Mouse (Mus musculus) adrenal gland, adult 2 months (tissue): Measurements from ENCODE around the gene Rpl35. TPM values are rescaled to one million over a fixed set of nuclear protein-coding genes. Genes with fewer than 3 reads are reported as not detected.
"Not testable (repeated sequence)": the region's sequence is repeated elsewhere in the genome, so short reads cannot be mapped to it uniquely, and the experiment has no call there.

Source experiments
- DNase-seq: peaks from one replicate; pipeline ENCODE4 v3.0.0; 2021
- long read RNA-seq: library from polyadenylated mRNA; stranded (forward); transcript quantifications from one replicate; pipeline ENCODE4 v2.0.0, GENCODE M21; 2021
- polyA plus RNA-seq: library from polyadenylated mRNA; depleted of rRNA; stranded (reverse); fragments of >200 nt; gene quantifications from 2 replicates; pipeline ENCODE4 v1.2.3, GENCODE M21; 2012; rRNA removed
- total RNA-seq, 2 experiments: library from RNA; stranded (reverse); gene quantifications; 2 replicates each; pipeline ENCODE4 v1.2.3; 2021

Gene Rpl35
- total RNA-seq (100 to 1,000 TPM; 510 to 597 TPM), polyA plus RNA-seq (58.5 and 60.0 TPM in 2 replicates)
- long read RNA-seq, transcript Rpl35-203 (3 exons, 541 nt), result minor isoform, 10 of 505 reads
- long read RNA-seq, transcript Rpl35-201 (4 exons, 946 nt), result major isoform, 493 of 505 reads
- long read RNA-seq, partial matches to known transcripts, result 0 of 505 reads
- long read RNA-seq, other reads (novel, unspliced or antisense), result 2 of 505 reads

DNA sequence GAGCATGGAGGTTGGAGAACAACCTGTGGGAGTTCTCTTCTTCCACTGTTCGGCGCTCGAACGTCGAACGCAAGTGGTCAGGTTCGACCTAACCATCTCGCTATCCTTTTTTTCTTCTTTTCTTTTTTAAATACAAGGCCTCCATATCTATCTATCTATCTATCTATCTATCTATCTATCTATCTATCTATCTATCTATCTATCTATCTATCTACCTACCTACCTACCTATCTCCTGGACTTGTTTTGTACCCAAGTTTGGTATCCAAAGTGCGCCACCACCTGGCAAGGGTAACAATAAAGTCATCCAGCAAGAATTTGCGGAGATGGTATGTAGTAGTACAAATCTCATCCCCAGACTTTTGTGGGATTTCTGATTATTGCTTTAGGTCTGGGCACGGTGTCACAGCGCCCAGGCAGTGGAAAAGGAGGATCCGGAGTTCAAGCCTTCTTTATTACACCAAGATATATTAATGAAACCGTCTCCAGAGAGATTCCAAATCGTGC, at the start of gene Rpl35:
TSS of gene Rpl35 (minus strand) at position 51 of the 506 bp plus-strand sequence.
- DNase-seq, result peak; percentile 65

DNA sequence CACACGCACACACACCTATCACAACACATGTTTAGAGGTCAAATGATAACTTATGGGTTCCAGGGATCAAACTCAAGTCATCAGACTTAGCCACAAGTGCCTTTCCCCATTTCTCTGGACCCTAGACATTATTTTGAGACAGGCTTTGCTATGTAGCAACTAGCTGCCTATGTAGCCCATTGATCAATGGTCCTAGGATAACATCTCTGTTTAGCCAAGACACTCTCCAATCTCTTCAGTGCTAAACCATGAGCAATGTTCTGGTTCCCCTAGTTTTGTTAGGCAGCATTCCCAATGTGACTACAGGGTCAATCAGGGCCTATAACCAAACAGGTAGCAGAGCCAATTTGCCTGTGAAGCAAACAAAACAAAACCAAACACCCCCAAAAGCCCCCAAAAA, 43.1 kb upstream of the Rpl35 start:
- DNase-seq, result no peak

- no peak for DNase-seq
Observed at GRCm38 (mm10) chr2:39040215-39040614, 34.8 kb upstream of the Rpl35 start.

DNA sequence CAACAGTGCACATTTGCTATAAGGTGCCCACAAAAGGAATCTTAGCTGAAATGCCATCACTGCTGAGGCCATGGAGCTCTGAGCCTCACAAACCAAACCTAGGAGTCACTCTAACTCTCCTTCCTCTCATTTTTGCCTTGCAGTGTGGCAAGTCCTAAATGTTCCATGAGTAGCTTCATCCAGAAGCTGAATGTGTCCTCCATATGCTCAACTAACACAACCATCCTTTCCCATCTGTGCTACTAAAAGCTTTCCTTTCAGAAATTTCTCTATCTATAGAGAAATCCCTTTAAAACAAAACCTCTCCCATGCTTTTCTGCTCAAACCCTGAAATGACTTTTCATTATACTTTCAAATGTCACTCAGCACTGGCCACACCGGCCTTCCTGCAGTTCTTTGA, 26.2 kb upstream of the Rpl35 start:
- no peak for DNase-seq

DNA sequence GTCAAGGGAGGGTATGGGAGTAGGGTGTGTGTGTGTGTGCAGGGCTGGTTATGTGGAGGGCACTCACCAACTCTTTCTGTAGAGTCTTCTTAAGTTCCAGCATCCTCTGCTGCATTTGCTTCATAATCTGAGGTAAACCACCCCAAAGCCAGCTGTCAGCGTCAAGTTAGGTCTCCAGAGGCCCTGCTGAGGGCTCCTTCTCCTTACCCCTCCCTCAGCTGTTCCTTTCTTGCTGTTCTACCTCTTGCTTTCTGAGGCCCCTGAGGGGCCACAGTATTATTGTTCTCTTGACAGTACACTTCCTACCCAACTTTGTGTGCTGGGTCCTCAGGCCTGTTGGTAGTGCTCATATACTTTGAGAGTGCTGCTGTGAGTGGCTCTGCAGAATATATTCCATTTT, 14.6 kb upstream of the Rpl35 start:
- no peak for DNase-seq

GRCm38 (mm10) chr2:39016581-39016980, 11.2 kb upstream of the Rpl35 start:
- no peak for DNase-seq

GRCm38 (mm10) chr2:39012768-39013279, 7.4 kb upstream of the Rpl35 start:
- no peak for DNase-seq

GRCm38 (mm10) chr2:39011971-39012370, 6.5 kb upstream of the Rpl35 start:
- DNase-seq, result no peak

DNA sequence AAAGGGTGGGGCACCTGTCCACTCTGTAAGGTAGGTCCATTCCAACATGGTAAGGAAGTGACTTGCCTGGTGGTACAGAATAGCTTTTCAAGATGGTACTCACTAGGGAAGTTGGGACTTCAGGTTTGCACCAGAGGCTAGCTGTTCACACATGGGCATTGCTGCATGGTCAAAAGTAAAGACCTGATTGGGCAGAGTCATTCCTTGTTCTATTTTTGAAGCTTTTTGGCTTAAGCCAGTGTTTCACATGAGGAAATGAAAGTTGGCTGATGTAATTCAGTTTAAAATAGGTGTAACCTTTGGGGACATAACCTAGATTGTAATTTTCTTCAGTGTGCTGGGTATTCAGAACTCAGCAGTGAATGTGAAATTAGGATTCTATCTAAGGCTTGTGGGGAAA, 5.8 kb upstream of the Rpl35 start:
- no peak for DNase-seq

DNA sequence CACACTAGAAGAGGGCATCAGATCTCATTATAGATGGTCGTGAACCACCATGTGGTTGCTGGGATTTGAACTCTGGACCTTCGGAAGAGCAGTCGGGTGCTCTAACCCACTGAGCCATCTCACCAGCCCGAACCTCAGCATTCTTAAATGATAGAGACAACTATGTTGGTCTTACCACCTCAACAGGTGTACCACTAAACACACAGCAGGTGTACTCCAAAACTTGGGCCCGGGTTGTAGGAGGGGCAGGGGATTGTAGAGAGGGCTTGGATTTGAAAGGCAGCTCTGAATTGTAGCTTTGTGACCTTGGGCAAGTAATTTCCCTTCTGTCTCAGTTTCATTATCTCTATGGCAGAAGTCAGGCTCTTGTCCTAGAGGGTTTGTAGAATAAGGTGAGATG, 4.7 kb upstream of the Rpl35 start:
- DNase-seq, result not testable (repeated sequence)

GRCm38 (mm10) chr2:39008954-39009365, 3.5 kb upstream of the Rpl35 start:
- no peak for DNase-seq

DNA sequence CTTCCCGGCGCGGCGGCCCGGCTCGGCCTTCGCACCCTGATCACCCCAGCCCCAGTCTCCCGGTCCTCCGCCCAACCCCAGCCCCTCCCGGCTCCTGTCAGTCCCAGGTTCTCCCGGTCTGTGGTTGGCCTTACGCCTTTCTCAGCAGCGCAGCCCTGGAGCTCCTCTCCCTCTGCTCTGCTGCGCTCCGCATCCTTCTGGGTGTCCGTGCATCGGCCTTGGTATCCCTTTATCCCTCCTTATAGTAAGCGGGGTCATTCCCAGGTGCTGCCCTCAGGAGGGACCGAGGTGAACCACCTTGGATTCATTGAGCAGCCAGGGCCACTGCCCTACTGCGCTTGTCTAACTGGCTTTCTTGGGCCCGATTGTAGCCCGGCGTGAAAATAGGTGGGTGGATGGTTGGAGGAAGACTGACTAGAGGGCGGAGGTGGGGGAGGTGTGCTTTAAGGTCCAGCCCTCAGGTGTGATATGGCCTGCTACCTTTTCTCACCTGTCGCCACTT, 3.0 kb upstream of the Rpl35 start:
- no peak for DNase-seq

- peak; percentile 97 for DNase-seq
Observed at GRCm38 (mm10) chr2:39007865-39008264, 2.4 kb upstream of the Rpl35 start.

- DNase-seq, result no peak
Observed at GRCm38 (mm10) chr2:39006149-39006730, 816 bp upstream of the Rpl35 start.

- peak; percentile 95 for DNase-seq
Observed at GRCm38 (mm10) chr2:39004880-39005435, 466 bp downstream of the Rpl35 start, which contains the start of gene Arpc5l. Arpc5l (plus strand) TSS chr2:39005348.

DNA sequence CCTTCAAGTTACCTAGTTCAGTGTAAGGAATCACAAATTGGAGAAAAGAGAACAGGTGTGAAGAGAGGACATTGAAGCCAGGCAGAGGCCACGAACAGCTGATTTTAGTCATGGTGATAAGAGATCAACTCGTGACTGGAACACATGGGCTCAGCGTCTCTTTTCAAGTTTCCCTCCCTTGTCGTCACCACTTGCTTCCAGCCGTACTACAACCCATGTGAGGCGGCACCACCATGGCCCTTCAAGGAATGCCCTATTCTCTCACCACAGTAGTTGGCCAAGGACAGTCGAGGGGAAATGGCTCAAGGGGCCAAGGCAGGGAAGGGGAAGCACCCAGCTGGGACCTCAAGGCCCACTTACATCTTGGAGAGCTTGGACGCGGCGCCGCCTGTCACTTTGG, 1.1 kb downstream of the Rpl35 start:
- no peak for DNase-seq

DNA sequence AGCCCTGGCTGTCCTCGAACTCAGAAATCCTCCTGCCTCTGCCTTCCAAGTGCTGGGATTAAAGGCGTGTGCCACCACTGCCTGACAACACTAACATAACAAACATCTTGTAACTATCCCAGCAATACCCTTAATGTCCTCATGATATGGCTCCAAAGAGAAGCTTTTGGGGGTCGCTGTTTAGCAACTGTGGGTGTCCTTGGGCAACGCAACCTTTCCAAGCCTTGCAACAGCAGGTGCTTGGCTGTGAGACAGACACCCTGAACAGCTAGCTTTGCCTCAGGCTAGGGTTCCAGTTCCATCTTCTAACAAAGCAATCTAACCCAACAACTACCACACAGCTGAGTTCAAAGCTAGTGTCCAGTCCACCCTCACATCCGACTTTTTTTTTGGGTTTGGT, 1.9 kb downstream of the Rpl35 start:
- DNase-seq, result no peak

GRCm38 (mm10) chr2:39003106-39003505, 2.3 kb downstream of the Rpl35 start:
- DNase-seq, result no peak

- no peak for DNase-seq
Observed at GRCm38 (mm10) chr2:39001866-39002265, 3.6 kb downstream of the Rpl35 start.

- DNase-seq, result no peak
Observed at GRCm38 (mm10) chr2:39000587-39000919, 4.9 kb downstream of the Rpl35 start.

DNA sequence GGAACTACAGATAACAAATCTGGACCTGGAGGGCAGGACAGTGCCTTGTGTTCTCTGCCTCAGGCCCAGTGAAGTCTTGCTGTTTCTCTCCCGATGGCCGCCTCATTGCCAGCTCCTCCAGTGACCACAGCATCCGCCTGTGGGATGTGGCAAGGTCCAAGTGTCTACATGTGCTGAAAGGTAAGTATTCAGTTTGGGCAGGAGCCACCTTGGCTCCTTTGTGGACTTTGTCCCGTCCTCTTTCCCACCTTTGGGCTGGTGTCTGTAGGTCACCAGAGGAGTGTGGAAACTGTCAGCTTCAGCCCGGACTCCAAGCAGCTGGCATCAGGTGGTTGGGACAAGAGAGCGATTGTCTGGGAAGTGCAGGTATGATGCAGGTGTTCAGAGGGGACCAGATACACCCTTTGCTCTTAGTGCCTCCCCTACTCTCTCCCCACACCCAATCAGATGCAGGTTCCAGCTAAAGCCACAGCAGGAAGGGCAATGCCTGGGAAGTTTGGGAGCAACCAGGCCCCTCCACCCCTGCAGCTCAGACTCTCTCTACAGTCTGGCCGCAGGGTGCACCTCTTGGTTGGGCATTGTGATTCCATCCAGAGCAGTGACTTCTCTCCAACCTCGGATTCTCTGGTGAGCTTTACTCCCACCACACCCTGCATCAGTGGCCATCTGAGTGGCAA, 5.4 kb downstream of the Rpl35 start:
- no peak for DNase-seq

DNA sequence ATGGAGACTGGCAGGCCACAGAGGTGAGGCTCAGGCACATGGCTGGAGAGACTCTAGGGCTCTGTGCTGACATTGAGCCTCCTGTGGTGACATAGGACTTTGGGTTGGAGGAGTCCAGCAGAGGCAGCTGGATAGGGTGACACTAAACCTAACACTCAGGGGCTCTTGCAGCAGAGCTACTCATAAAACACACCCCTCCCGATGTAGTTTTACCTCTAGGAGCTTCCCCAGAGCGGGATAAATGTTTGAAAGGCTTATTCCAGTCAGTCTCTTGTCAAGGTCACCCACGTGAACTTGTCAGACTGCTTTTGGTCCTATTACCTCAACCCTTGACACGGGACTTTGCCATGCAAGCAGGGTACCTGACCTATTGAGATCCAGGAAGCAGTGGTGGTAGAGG, 6.0 kb downstream of the Rpl35 start:
- DNase-seq, result no peak
